Mouse (Mus musculus) left cerebral cortex, adult 2 months (tissue): Measurements from ENCODE around the gene Sox6. TPM values are rescaled to one million over a fixed set of nuclear protein-coding genes. Genes with fewer than 3 reads are reported as not detected.
A peak's percentile ranks its signal among the peaks of the same experiment; 100 is the strongest.

Experiments used
- DNase-seq, 2 experiments: peaks; one replicate each; pipeline ENCODE4 v3.0.0; 2021 to 2022; ENCODE audit warnings: low spot score in 2 of 2, mixed read lengths in 1 of 2; ENCODE audit errors: extremely low spot score in 1 of 2
- H3K27ac ChIP-seq: fragments of 200-600 bp; 2 replicates; pipeline ENCODE4 v1.8.1; 2022
- H3K4me3 ChIP-seq: fragments of 200-600 bp; 2 replicates; pipeline ENCODE4 v1.8.1; 2022
- CTCF ChIP-seq: fragments of 200-600 bp; IDR thresholded peaks from 2 replicates; pipeline ENCODE4 v1.8.1; 2022; ENCODE audit warnings: antibody characterized with exemption, mild to moderate bottlenecking, moderate library complexity
- intact Hi-C: fragments of 180-260 bp; cut with DNase I; formaldehyde crosslinking; loops from one replicate; pipeline ENCODE4 v1.15.1; 2025
- total RNA-seq, 2 experiments: library from RNA; stranded (reverse); gene quantifications; 2 replicates each; pipeline ENCODE4 v1.2.3; 2021

Sox6 gene
- total RNA-seq, 2 experiments from 2014 or later, result 29.7 to 32.7 TPM

DNA sequence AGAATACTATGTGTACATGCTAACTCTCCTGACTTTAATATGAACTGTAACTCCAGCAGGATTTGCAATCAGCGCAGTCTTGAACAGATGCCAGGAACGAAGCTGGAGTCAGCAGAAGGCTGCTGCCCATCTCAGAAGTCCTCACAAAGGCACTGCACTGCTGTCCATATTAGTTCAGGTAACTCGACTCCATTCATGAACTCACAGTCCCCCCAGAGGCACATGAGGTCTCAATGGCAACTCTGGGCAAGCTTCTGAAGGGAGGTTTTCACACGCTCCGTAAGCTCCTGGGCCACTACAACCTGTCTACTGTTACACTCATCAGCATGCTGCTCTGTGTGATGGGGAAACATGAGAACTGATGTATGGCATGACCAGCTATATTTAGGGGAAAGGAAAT, 528.6 kb downstream of the Sox6 start:
- intact Hi-C loops, result loop anchor here (5.0 kb wide), 1 partner anchor 522 kb away; no protein-coding TSS in a partner anchor
- Histone ChIP-seq H3K27ac (no peak overlapping the region), H3K4me3 (no peak overlapping the region)
- no peak for TF ChIP-seq CTCF
- DNase-seq, result no peak

DNA sequence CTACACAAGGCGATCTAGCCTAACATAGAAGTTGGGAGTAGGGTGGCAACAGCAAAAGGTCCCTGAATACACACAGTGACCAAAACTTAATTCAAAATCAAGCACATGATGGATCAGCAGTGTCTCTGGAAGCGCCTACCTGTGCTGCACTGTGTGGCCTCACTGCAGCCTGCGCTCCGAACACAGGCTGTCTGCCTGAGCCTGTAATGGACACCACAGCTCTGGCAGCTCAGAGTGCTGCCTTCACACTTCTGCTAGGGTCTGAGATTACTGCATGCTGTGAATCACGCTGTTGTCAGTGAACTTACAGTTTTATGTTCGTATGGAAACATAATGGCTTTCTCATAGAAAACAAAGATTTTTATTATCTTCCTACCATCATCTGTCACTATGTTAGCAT, 532.2 kb downstream of the Sox6 start:
- DNase-seq, result no peak
- no peak for TF ChIP-seq CTCF
- intact Hi-C loops, result no loop called here
- no peak overlapping the region for H3K27ac ChIP-seq
- no peak overlapping the region for H3K4me3 ChIP-seq

DNA sequence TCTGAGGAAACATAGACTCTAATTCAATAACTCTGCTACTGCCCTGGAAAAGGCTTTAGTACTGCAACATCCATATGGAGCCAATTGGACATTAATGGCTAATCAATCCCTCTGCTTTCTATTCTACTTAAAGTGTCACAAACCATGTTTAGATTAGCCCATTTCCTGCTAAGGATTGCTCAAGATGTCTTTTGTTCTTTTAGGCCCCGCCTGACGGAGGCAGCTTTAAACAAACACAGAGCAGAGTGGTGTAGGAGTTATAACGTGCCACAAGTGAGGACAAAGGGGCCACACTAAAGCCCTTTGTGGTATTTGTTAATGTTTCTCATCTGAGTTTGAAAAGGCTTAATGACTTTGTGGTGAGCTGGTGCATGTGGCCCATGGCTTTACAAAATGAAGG, 537.1 kb downstream of the Sox6 start:
- Histone ChIP-seq H3K27ac (no peak overlapping the region), H3K4me3 (no peak overlapping the region)
- no peak for TF ChIP-seq CTCF
- intact Hi-C loops, result no loop called here
- no peak for DNase-seq

GRCm38 (mm10) chr7:115500825-115501224, 537.8 kb downstream of the Sox6 start:
- intact Hi-C loops, result no loop called here
- no peak for TF ChIP-seq CTCF
- no peak overlapping the region for H3K4me3 ChIP-seq
- H3K27ac ChIP-seq, result no peak overlapping the region
- DNase-seq, result no peak

DNA sequence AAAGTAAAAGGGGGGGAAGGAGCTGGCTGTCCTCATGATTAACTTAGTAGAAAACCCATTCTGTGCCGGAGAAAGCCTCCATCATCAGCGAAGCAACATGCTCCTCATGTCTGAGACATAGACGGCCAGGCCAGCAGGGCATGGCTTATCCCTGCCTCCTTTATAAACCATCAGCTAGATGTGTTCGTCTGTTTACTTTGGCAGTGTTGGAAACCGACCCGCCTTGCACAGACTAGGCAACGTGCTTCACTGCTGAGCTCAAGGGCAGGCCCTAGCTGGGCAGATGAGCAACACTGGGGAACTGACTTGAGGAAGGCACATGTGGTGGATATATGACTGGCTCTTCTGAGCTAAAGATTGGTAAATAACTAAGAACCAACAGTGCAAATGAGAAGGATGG, 538.4 kb downstream of the Sox6 start:
- Histone ChIP-seq H3K4me3 (no peak overlapping the region), H3K27ac (no peak overlapping the region)
- DNase-seq, result no peak
- TF ChIP-seq CTCF, result no peak
- intact Hi-C loops, result no loop called here

- no peak for TF ChIP-seq CTCF
- Histone ChIP-seq H3K27ac (no peak overlapping the region), H3K4me3 (no peak overlapping the region)
- intact Hi-C loops, result loop anchor here (5.0 kb wide), 1 partner anchor 124 kb away; no protein-coding TSS in a partner anchor
- DNase-seq, result no peak
These were observed 546.9 kb downstream of the Sox6 start for GRCm38 (mm10) chr7:115491721-115492120.

DNA sequence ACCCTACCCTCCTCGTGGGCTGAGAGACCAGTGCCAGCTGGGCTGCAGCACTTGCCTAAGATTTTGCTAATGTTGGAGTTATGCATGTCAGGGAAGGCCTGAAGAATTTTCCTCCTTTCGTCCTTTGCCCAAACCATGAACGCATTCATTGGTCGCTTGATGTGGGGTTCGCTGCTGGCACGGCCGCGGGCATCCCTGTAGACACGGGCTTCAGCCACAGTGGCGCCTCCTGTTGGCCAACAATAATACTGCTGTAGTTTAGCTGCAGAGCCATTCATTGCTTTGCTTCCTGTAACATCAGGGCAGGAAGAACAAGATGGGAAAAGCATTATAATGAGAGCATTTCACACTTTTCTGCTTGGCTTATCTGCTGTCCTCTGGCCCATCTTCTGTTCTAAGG, 549.0 kb downstream of the Sox6 start:
- peak; percentile 41 for TF ChIP-seq CTCF
- no peak overlapping the region for H3K4me3 ChIP-seq
- intact Hi-C loops, result loop anchor here (5.0 kb wide), 1 partner anchor 122 kb away; no protein-coding TSS in a partner anchor
- no peak for DNase-seq
- no peak overlapping the region for H3K27ac ChIP-seq

DNA sequence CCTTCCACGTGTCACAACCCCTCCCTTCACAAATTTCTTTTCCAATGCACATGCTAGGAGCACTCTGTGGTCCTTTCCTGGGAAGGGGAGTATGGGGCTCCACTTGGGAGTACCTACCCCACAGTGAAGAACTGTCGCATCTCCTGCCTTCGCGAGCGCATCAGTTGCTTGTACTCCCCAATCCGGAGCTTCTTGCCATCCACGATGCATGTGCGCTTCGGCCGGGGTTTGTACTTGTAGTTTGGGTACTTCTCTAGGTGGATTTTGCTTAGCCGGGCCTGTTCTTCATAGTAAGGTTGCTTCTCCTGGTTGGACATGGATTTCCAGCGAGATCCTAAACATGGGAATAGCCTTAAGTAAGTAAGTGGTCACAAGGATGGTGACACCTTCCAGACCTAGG, 552.2 kb downstream of the Sox6 start:
- H3K4me3 ChIP-seq, result no peak overlapping the region
- intact Hi-C loops, result no loop called here
- TF ChIP-seq CTCF, result no peak
- H3K27ac ChIP-seq, result no peak overlapping the region
- DNase-seq, result no peak

GRCm38 (mm10) chr7:115485664-115486409, 552.8 kb downstream of the Sox6 start:
- no peak overlapping the region for H3K27ac ChIP-seq
- TF ChIP-seq CTCF, result no peak
- DNase-seq, result no peak
- H3K4me3 ChIP-seq, result no peak overlapping the region
- intact Hi-C loops, result no loop called here

GRCm38 (mm10) chr7:115477763-115478162, 560.8 kb downstream of the Sox6 start:
- intact Hi-C loops, result no loop called here
- no peak overlapping the region for H3K27ac ChIP-seq
- DNase-seq, result no peak
- no peak overlapping the region for H3K4me3 ChIP-seq
- TF ChIP-seq CTCF, result no peak

- intact Hi-C loops, result no loop called here
- TF ChIP-seq CTCF, result no peak
- H3K27ac ChIP-seq, result no peak overlapping the region
- DNase-seq, result no peak
- no peak overlapping the region for H3K4me3 ChIP-seq
These were observed 561.5 kb downstream of the Sox6 start for GRCm38 (mm10) chr7:115476881-115477665.

DNA sequence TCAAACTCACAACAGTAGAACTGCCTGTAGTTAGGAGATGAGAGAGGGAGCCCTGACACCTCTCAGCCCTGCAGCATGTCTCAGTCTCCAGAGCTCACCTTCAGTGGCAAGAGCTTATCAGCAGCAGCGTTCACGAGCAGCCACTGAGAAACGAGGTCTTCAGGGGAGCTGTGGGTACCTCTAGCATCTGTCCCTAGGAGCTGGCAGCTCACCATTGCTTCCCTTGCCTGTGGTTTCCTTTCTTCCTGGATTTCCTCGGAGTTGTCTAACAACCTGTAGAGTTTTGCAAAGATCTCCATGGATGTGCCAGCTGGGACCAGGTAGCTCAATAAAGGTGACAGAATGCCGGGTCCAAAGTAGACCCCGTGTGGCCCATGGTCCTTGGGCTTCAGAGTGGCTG, 563.4 kb downstream of the Sox6 start:
- TF ChIP-seq CTCF, result no peak
- DNase-seq, result no peak
- Histone ChIP-seq H3K27ac (no peak overlapping the region), H3K4me3 (no peak overlapping the region)
- intact Hi-C loops, result no loop called here
